Mouse (Mus musculus) layer of hippocampus, adult 18-20 months (tissue): Measurements from ENCODE around the gene Map3k20. TPM values are rescaled to one million over a fixed set of nuclear protein-coding genes. Genes with fewer than 3 reads are reported as not detected.
A peak's percentile ranks its signal among the peaks of the same experiment; 100 is the strongest.

Source experiments
- DNase-seq, 2 experiments: peaks; one replicate each; pipeline ENCODE4 v3.0.0; 2022; ENCODE audit warnings: low spot score in 2 of 2
- total RNA-seq, 2 experiments: library from RNA; stranded (reverse); gene quantifications; 2 replicates each; pipeline ENCODE4 v1.2.3; 2021

Map3k20 gene
- total RNA-seq, 2 experiments from 2014 or later = 12.6 to 16.8 TPM

DNA sequence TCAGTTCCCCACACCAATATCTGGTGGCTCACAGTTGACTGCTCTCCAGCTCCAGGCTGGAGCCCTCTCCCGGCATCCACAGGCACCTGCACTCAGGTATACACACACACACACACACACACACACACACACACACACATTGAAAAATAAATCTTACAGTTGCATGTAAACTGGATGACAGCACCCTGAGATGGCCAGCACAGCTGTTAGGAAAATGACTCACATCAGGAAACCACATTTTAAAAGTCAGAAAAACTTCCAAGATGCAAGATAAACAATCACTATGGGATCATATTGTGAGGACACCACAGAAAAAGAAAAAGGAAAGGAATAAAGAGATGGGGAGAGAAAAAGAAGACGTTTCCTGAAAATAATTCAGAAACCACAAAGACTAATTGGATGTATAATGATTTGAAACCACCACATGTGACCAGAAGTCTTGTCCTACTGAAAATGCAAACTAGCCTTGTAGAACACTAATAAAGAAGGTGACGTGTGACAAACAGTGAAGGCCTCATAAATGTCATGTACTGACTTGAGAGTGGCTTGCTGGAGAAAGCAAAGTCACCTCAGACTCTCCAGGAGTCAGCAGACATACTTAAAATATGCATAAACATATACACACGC, 7.1 kb upstream of the Map3k20 start:
- DNase-seq = no peak

DNA sequence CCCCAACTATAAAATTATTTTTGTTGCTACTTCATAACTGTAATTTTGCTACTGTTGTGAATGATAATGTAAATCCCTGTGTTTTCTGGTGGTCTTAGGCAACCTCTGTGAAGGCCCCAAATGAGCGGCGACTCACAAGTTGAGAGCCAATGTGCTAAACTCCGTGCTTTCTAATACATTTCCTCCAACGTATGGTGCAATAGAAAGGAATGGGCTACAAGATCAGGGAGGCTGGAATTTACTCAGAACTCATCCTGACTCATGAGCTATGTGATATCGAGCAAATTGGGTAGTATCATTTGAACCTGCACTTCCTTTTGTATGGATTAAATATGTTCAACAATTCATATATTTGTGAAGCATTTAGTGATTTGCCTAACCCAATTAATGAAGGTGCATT, 4.9 kb upstream of the Map3k20 start:
- no peak for DNase-seq

DNA sequence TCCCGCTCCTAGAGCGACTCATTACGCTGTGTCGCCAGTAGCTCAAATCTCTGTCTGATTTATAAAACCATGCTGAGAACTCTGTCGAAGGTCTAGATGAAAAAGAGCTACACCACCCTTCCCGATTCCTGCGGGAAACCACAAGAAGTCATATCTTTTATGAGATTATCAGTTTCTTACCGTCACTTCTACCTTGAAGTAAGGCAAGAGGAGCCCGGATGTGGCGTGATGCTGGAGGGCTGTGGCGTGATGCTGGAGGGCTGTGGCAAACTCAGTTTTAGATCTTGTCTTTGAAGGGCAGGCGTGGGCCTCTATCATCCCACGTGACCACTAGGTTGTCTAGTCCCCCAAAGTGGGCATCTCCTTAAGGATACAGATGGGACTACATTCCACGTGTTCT, 3.5 kb upstream of the Map3k20 start:
- no peak for DNase-seq

DNA sequence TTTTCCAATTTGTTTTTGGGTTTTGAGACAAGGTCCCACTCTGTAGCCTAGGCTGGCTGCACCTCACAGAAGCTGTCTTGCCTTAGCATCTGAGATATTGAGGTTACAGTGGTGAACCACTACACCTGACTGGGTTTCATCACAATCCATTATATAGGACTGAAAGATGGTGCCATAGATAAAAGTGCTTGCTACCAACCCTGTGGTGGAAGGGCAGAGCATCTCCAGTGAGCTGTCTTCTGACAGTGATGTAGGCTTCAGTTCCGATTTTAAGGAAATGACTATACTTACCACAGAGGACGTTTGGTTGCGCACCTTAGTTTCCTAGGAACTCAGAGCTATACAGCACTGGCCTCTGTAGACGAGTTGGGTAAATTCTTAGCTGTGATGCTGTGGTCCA, 2.7 kb upstream of the Map3k20 start:
- no peak for DNase-seq

DNA sequence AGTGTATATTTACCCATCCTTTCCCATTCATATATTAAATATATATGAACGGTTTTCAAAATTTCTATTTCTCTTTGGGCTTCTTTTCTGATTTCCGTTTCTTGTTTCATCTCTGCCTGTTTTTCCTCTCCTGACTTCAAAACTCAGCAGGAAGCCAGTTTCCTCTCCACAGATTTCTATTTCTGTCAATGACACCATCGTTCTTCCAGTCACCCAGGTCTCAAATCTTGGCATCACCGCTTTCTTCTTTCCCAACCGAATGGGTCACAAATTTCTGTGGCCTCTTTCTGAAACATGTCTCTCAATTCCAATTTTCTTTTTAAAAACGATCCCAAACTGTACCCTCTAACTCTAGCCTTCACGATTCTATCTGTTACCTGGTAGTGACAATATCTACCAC, 748 bp upstream of the Map3k20 start:
- no peak for DNase-seq

DNA sequence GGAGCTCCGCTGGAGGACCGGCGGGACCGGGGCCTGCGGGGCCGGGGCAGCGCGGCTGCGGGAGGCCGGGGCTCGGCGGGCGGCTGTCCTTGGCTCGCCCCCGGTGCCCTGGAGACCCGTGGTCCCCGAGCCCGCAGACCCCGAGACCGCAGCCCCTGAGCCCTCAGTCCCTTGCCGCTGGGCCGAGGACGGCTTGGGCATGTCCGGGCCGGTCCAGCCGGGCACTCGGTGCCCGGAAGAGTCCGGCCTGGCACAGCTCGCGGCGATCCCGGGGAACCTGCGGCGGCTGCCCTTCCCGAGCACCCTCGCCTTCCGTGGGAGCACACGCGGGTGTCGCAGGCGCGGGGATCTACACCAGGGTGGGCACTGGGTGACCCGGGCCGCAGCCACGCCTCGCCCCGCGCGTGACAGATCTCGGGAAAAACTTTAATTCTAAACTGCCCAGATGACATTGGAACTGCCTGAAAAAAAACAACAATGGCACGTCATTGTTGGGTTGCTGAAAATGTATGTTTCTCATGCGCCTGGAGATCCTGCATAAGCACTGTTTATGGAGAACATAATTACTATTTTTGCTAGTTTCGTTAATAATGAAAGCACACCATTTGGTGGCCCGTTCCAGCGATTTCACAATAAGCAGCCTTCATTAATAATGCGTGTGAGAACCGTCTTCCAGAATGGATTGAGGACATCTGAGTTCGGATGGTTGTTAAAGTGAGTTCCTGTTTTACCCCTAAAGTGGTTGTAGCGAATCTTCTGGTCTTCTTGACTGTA, 638 bp downstream of the Map3k20 start:
- peak in 1 of 2 experiments; percentile 26 for DNase-seq

DNA sequence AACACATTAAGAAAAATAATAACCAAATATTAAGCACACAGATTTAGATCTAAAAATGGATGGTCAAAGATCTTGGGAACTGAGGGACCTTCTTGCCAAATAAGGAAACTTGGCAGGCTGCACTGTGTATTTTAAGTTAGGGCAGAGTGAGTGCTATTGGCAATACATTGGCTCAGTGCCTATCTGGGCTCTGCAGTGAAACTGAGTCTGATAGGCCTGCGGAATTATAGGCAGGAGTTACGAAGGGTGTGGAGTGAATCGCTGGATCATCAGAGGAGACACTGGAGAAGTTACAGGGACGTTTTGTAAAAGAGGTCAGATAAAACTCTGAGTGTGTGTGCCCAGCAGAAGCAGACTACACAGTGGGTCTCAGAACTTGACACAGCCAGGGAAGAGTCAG, 1.7 kb downstream of the Map3k20 start:
- no peak for DNase-seq

DNA sequence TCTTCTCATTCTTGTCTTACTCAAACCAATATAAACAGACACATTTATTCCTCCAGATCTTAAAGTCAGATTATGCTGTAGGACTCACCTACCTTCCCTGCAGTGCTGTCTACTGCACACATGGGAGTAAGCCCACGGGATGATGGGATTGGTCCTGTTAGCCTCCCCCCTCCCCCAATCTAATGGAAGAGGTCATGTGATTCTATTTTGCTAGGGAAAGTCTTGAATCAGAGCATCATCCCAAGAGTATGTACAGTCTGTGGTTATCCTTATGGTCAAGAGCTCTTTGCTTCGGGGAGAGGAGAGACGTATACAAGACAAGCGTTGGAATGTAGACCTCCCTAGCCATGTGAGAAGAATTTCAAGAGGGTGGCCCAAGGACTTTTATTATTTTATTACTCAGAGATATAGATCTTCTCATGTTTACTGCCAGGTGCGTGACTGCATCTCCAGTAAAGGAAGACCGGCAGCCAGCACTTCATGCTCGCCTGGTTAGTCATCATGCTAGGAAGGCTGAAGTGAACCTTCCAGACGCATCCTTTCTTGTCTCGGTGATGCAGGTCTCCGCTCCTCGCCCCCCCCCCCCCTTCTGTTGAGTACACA, 3.6 kb downstream of the Map3k20 start:
- DNase-seq = no peak

DNA sequence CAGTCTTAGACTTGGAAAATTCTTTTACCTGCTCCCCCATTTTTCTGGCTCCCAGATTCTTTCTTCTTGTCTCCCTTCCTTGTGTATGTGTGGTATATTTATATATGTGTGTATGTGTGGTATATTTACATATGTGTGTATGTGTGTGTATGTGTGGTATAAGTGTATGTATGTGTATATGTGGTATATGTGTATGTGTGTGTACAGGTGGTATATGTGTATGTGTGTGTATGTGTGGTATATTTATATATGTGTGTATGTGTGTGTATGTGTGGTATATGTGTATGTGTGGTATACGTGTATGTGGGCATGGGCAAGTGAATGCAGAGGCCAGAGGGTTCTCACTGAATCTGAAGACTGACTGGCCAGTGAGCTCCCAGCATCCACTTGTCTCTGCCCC, 5.7 kb downstream of the Map3k20 start:
- no peak for DNase-seq

DNA sequence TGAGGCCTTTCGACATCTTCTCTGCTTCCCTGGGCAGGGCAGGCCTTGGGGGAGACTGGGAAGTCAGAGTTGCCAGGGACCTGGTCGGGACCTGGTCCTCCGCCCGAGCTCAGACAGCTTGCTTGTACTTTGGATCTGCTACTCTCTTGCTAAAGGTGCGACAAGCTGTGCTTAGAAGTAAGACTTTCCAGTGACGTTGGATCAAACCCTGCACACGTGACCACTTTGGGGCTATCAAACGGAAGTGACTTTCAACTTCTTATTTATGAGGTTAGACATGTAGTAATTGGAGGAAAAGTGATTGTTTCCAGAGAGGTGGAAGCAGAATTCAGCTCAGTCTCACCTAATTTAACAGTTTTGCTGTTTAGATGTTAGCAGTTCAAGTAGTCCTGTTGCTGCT, 7.1 kb downstream of the Map3k20 start:
- no peak for DNase-seq

DNA sequence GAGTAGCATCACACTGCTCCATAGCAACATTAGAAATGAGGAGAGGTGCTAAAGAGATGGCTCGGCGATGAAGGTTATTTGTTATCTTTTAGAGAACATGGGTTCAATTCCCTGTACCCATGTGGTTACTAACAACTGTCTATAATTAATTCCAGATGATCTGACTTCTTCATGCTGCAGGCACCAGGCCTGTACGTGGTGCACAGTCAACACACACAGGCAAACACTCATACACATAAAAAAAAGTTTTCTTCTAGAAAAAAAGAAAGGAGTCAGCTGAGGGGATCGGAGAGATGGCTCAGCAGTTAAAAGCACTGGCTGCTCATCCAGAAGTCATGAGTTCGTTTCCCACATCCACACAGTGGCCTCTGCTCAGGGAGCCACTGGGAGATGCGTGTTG, 9.6 kb downstream of the Map3k20 start:
- DNase-seq = no peak

DNA sequence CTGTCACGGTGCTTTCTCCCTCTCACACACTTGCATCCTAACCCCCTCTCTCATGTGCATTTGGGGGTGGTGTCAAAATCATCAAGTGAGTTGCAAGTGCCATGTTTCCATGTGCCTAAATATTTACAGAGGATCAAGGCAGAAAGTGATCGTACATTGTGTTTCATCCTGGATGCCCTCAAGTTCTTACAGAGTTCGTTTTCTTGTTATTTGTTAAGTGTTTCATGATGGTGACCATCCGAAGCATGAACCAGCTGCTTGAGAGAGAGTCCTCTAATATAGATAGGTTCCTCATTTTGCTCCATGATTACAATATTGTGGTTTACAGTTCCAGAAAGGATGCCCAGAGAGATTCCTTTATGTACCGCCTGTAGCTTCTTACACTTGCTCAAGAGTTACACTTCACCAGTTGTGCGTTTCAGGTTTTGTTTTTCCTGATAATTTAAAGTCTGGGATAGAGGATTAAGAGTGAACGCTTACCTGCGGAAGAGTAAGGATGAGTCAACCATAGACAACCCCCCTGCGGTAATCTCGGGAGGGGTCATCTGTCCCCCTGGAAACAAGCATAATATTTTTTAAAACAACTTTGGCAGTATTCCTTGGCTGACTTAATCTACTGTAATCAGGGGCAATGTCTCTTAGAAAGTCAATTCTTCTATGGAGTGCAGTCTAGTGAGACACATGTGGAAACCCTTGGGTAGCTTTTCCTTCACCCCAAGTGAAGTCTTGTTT, 11.7 kb downstream of the Map3k20 start:
- DNase-seq = no peak

DNA sequence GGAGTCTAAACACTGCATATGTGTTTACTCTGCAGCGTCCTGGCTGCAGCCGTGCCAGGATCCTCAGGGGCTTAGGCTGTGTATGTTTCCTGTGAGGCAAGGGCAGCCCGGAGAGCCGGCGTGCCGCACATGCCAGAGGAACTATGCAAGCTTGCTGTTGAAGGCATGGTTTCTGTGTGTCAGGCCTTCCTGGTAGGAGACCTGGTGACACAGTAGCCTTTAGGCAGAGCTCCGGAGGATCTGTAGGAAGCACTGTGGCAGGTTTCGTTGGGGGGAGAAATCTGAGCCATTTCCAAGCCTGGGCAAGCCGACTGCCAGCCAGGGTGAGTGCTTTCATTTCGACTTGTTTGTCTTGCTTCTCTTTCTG, 12.3 kb downstream of the Map3k20 start:
- DNase-seq = no peak

DNA sequence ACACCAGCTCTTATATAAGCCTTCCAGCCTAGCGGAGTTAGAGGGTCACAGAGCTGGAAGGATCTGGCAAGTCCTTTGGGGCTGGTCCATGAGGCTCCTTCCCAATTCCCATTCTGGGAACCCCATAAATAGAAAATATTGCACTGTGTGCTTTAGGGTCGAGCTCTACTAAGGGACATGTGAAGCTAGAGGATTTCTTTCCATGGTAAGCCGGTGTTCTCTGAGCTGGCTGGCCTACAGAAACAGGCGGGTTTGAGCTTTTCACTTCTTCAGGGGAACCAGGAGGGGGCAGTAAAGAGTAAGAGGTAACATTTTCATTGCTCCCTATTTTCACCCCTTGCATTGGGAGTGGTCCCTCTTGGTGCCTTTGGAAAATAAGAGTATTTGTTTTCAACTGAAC, 13.0 kb downstream of the Map3k20 start:
- DNase-seq = peak in 1 of 2 experiments; percentile 25

DNA sequence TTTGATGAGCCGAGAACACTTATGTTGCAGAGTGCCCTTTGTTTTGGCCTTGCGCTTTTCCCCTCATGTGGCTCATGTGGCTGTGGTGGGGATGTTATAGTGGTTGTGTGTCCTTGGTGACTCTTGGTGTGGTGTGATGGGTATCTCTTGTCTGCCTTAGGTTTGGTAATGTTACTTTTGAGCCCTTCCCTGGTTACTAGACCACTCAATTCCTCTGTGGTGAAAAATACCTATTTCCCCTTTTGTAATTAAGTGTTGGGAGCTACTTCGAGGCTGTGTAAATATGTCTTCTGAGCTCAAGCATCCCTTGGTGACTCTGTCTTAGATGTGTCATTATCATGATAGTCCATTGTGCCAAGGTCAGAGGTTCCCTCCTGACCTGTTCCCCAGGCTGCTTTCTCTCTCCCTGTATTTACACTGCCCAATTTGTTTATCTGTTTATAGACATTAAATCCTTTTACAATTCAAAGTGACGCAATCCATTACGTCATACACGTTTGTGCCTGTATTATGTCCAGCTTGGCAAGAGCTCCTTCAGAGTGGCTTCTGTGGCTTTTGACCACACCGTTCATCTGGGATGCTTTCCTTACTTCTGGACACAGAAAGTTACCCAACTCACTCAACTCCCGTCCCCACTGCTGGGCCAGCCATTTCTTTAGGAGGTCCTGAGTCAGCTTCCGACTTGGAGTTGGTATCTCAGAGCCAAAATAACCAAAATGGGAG, 15.9 kb downstream of the Map3k20 start:
- DNase-seq = no peak

DNA sequence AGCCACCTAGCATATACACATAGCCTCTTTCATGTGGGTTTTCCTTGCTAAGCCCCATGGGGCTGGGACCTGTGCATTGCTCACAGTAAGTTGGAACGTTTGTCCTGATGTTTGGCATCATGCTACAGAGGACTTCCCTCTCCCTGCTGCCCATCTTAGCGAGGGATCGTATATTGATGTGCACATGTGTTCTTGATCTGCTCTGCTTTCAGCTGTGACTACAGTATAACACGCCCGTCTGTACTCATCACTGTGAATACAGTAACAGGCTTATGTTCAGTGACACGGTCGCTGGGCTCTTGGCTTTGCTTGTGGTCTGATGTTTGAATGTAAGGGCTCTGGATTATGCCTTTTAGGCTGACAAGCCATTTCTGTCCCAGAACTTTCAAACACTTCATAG, 20.3 kb downstream of the Map3k20 start:
- DNase-seq = no peak

DNA sequence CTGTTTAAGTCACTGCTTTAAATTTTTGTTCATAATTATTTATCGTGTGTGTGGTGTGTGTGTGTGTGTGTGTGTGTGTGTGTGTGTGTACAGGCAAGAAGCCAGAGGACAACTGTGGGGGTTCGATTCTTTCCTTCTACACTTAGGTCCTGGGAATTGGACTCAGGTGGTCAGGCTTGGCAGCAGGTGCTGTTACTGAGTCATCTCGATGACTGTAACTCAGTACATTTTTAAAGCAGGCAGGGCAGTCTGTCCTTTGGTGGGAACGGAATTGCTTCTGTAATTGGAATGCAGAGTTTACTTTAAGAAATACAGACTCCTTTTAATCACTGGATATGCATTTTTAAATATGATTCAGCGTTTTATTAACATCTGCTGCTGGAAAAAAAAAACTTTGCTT, 22.9 kb downstream of the Map3k20 start:
- no peak for DNase-seq

DNA sequence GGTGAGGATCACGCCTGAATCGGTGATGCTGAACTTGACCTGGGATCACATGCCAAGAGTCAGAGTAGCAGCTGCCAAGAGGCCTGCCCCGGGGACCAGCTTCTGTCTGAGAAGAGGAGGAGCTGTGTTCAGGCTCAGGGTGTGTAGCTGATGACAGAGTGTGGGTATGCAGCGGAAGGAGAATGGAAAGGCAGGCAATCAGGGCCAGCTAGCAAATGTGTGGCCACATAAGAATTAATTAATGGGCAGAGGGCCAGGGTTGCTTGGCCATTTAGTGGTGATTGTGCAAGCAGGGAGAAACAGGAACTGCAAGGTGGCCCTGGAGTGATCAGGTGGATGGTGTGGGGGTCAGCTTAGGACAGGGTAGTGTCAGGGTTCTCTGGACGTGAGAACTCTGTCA, 23.5 kb downstream of the Map3k20 start:
- DNase-seq = no peak

DNA sequence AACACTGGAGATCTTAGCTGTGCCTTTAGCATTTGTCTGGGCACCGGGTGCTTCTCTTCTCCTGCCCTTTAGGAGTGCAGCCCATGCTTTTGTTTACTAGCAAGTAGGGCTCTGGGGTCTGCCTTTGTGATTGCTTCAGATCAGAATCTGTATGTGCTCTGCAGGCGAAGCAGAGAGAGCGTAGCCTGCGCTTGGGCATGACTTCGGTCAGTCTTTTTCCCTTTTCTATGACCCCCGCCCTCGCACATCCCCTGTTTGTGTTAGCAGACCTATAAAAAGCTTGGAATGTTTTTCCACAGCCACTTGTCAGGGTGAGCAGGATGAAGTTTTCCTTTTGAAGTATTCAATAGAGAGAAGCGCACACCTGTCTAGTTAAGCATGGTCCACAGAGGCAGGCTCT, 26.0 kb downstream of the Map3k20 start:
- no peak for DNase-seq

DNA sequence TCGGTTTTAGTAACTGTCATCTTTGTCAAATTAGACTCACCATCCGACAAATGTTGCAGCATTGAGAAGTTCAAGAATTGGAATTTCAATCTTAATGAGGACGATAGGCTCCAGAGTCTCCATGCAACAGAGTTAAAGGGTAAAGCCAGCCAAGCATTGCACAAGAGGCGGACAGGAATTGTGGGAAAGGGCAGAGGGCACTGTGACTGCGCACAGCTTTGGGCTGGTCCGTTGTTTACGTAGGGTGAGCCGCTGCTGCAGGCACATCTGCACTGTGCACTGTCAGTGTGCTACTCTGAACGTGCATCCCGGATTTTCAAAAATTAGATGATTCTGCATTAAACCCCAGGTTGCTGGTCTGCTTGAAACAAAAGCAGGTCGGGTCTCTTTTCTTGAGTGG, 27.9 kb downstream of the Map3k20 start:
- DNase-seq = no peak

DNA sequence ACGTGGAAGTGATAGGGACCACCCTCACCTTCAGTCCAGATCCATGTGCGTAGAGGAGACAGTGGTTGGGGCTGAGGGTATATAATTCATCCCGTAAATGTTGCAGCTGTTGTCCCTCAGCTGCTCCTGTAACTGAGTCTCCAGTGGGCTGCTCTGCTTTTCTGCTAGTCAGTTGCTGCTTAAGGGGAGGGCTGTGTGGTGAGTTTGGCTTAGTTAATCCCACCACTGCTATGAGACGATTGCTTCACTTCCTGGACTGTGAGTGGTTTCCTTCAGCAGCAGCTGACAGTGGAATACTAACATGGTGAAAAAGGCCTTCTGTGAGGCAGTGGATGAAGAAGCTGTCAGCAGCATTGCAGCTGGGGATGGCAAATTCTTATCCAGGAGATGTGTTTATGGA, 33.0 kb downstream of the Map3k20 start:
- DNase-seq = no peak
